Mouse (Mus musculus): ENCODE results near the gene Actn4. TPM values are rescaled to one million over a fixed set of nuclear protein-coding genes. Genes with fewer than 3 reads are reported as not detected.
"Not testable (repeated sequence)": the region's sequence is repeated elsewhere in the genome, so short reads cannot be mapped to it uniquely, and the experiment has no call there.

Actn4 gene
- total RNA-seq, 1 experiment from 2014 or later, result 204 TPM

GRCm38 (mm10) chr7:28922606-28923005, 39.5 kb downstream of the Actn4 start:
- no peak for DNase-seq

GRCm38 (mm10) chr7:28921722-28922465, 40.2 kb downstream of the Actn4 start:
- peak; percentile 51 for DNase-seq

GRCm38 (mm10) chr7:28921178-28921577, 41.0 kb downstream of the Actn4 start:
- DNase-seq, result no peak

DNA sequence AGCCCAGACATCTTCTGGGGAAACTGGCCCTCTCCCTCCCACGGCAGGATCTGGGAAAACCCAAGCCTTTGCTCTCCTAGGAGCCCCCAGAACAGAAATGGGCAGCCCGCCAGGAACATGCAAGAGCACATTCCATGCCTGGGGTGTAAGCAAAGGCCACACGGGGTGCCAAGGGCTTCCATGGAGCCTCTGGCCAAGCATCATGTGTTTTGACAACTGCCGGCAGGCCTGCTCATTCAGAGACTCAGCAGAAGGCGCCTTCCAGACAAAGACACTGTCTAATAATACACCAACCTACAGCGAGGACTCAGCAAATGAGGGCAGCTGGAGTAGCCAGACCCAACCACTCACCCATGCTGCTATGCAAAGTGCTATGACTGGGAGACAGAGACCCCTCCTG, 42.3 kb downstream of the Actn4 start:
- DNase-seq, result peak; percentile 75

- no peak for DNase-seq
Measured at GRCm38 (mm10) chr7:28918540-28918939, 43.6 kb downstream of the Actn4 start.

- peak; percentile 73 for DNase-seq
Measured at GRCm38 (mm10) chr7:28917503-28918426, 44.4 kb downstream of the Actn4 start.

- no peak for DNase-seq
Measured at GRCm38 (mm10) chr7:28916491-28916890, 45.6 kb downstream of the Actn4 start.

DNA sequence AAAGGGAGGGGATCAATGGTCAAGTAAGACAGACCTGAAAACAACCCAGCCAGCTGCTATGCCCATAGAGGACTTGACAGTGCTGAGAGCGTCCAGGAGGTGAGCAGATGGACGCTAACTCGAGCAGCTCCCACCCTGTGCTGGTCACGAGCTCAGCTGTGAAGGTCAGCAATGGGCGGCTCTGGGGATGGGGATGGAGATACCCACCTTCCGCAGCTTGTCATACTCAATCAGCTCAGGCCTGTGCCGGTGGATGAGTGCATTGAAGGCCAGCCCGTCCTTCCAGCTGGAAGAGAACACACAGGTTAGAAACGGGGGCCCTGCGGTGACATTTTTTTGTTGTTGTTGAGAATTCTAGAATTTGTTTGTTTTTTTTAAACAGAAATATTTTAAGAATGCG, 49.0 kb downstream of the Actn4 start:
- no peak for DNase-seq

DNA sequence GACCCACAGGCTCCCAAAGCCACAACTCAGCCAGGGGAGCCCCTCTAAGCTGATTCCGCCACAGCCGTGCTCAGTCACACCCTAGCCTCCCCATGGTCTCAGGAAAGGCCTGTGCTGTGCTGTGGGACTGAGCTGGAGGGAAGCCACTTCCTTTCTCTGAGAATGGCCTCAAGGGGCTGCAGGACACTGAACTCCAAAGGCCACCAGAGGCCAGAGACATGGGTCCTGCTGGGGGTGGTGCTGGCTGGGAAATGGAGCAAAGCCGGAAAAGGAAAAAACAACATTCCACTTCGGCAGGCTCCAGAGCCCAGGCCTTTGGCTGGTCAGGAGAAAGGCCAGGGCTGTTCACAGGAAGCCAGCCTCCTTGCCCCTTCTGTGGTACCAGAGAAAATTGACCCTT, 50.5 kb downstream of the Actn4 start:
- DNase-seq, result peak; percentile 38

- DNase-seq, result no peak
Measured at GRCm38 (mm10) chr7:28907195-28907594, 54.9 kb downstream of the Actn4 start.

DNA sequence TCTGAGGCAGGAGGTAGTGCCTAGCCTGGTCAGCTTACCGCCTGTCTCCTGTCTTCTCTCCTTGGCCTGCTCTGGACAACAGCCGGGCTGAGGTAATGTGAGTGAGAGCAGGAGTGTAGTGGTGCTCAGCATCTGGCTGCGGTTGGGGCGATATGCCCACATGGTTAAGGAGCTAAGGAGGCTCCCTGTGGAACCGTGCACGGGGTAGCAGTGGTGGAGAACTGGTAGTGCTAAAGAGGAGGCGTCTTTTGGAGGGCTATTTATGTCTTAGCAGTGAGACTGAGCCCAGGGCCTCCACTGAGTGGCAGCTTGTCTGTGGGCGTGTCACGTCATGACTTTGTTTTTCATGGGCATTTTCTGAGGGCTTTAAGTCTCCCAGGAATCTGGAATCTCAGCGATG, 58.4 kb downstream of the Actn4 start:
- DNase-seq, result no peak

- DNase-seq, result no peak
Measured at GRCm38 (mm10) chr7:28902809-28903208, 59.3 kb downstream of the Actn4 start.

GRCm38 (mm10) chr7:28902180-28902579, 60.0 kb downstream of the Actn4 start:
- DNase-seq, result no peak

DNA sequence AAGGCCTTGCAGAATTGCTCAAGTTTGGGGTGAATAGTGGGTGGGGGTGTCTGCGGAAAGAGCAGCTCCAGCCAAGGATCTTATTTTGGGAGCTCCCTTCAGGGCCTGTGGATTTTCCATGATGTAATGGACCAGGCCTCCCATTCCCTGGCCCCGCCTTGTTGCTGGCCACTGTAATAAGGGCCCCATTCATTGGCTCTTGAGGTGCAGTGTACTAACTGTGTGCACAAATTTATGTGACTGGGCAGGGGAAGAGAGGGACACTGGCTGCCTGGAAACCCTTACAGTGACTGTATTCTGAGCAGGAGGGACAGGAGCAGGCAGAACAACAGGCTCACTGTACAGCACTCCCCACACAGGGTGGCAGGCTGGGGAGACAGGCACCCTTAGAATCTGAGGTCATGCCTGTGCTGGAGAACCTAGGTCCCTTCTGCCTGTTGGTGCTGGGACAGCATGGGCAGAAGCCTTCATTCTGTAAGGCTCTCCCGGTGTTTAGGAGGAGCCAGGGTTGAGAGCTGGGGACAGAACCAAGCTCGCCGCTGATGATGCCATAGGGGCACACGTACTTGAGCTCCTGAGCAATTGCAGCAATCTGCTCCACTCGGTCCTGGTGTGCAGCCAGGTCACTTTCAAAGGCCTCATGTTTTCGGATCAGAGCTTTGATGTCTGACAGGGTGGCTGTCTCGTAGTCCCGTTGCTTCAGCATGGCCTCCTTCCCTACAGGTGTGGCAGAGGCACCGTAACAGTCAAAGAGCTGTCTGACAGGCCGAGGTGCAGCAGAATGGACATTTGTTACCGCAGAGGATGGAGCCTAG, 60.6 kb downstream of the Actn4 start:
- DNase-seq, result no peak

GRCm38 (mm10) chr7:28899972-28900371, 62.2 kb downstream of the Actn4 start:
- no peak for DNase-seq

- DNase-seq, result no peak
Measured at GRCm38 (mm10) chr7:28897661-28898060, 64.5 kb downstream of the Actn4 start.

- DNase-seq, result no peak
Measured at GRCm38 (mm10) chr7:28894942-28895341, 67.2 kb downstream of the Actn4 start.

DNA sequence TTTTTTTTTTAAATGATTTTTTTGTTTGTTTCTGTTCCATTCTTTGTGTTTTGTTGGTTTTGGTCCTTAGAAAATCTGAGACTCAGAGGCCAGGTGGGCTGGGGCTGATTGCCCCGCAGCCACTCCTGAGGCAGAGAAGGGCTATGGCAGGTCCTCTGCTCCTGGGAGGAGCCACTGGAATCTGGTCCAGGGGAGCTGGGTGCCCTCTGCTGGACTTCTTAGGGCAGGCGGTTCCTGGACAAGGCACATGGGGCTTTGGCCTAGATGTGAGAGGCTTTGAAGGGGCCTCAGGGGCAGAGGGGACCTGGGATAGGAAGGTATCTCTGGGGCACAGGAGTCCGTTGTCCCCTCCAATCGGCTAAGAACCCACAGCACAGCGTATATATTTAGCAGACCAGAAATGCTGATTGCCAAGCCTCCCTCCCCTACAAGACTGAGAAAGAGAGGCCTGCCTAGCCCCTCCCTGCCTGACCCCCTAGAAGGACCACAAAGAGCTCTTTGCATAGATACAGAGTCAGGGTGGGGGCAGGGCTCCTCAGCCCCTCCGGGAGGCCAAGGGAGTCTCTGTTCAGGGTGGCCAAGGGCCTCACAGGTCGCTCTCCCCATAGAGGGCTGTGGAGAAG, 68.4 kb downstream of the Actn4 start:
- peak; percentile 65 for DNase-seq

- no peak for DNase-seq
Measured at GRCm38 (mm10) chr7:28892601-28893000, 69.5 kb downstream of the Actn4 start.

GRCm38 (mm10) chr7:28888701-28889161, 73.4 kb downstream of the Actn4 start:
- no peak for DNase-seq

GRCm38 (mm10) chr7:28886486-28886885, 75.7 kb downstream of the Actn4 start:
- DNase-seq, result no peak

- DNase-seq, result not testable (repeated sequence)
Measured at GRCm38 (mm10) chr7:28883704-28884103, 78.4 kb downstream of the Actn4 start.

Measured in adrenal gland, postnatal 25 days (tissue).